Mouse (Mus musculus): ENCODE results near the gene Tspoap1. TPM values are rescaled to one million over a fixed set of nuclear protein-coding genes. Genes with fewer than 3 reads are reported as not detected.

The Tspoap1 gene
- polyA plus RNA-seq, 1 experiment from 2014 or later: 47.4 TPM

DNA sequence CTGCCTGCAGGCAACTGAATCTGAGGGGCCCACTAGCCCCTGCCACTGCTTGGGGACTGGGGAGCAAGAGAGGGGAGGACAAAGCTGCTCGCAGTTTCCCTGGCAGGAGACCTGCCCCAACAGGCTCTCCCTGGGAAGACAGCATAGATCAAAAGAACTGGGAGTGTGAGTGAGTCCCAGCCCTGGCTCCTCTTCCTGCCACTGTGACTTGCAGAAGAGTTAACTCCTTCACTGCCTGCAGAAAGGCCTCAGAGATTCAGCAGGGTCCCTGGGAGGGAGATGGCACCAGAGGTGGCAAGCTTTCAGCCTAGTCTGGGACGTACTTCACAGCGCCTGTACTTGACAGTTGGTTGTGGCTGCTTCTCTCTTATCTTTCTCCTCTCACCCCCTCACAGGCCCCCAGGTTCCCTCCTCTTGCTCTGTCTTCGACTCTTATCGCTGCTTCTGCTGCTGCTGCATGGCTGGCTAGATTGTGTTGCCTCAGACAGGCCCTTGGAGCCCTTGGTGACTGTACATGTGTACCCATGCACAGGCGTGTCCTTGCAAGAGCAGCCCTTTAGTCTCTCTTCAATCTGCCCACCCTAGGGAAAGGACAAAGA lies 34.3 kb upstream of the Tspoap1 start:
- H3K27ac ChIP-seq (ENCODE audit: low read length): no peak overlapping the region

DNA sequence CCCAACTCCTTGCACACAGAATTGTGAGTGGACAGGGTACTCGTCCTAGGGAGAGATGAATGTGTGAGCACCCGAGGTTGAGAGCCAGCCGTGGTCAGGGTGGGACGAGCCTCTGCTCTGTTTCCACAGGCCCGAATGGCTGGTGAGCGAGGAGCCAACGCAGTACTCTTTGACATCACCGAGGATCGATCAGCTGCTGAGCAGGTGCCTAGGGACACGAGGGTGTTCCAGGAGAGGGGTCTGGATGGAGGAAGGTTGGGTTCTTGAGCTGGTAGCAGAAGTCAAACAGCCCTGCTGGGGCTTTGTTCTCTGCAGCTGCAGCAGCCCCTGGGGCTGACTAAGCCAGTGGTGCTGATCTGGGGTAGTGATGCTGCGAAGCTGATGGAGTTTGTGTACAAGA lies 33.3 kb upstream of the Tspoap1 start:
- Histone ChIP-seq H3K9ac (replicated peaks; ENCODE audit: low read depth, low read length) (no peak overlapping the region), H3K9me3 (ENCODE audit: control insufficient read depth, low read length) (no peaks in the 10 kb centered on the region), H3K36me3 (ENCODE audit: control insufficient read depth, insufficient read depth) (no peaks in the 10 kb centered on the region), H3K4me3 (replicated peaks; ENCODE audit: low read length) (no peak overlapping the region), H3K4me2 (ENCODE audit: low read length) (no peak overlapping the region), H3K27ac (ENCODE audit: low read length) (no peak overlapping the region), H3K27me3 (replicated peaks; ENCODE audit: control insufficient read depth, insufficient read depth, low read length) (no peaks in the 10 kb centered on the region), H3K4me1 (replicated peaks; ENCODE audit: control insufficient read depth, insufficient read depth, low read length) (no peaks in the 10 kb centered on the region)
- ATAC-seq: no peak
- 54% methylated on average over 11 of the region's 11 CpGs for WGBS

More for the DNA sequence above, 34.3 kb upstream of the Tspoap1 start:
- no peak for ATAC-seq
- Histone ChIP-seq H3K4me2 (ENCODE audit: low read length) (no peak overlapping the region), H3K9ac (replicated peaks; ENCODE audit: low read depth, low read length) (no peak overlapping the region), H3K36me3 (ENCODE audit: control insufficient read depth, insufficient read depth) (no peaks in the 10 kb centered on the region), H3K4me3 (replicated peaks; ENCODE audit: low read length) (no peak overlapping the region), H3K9me3 (ENCODE audit: control insufficient read depth, low read length) (no peaks in the 10 kb centered on the region), H3K4me1 (replicated peaks; ENCODE audit: control insufficient read depth, insufficient read depth, low read length) (no peaks in the 10 kb centered on the region), H3K27me3 (replicated peaks; ENCODE audit: control insufficient read depth, insufficient read depth, low read length) (no peaks in the 10 kb centered on the region)
- WGBS: 29% methylated on average over 6 of the region's 6 CpGs

DNA sequence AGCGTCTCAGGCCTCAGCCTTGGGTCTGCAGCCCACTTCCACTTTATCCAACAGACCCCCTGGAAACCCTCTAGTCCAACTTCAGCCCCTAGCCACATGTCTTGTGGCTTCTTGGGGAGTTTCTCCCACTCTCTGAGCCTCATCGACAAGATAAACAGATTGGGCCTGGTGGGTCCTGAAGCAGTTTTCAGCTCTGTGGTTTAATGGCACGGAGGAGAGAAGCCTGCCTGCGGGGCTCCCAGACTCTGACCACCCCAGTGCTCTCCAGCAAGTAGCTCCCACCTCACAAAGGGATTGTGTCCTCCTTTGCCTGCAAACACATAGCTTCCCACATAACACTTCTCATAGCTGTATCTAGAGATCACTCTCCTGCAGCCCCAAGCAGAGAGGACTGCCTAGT lies 32.9 kb upstream of the Tspoap1 start:
- H3K9me3 ChIP-seq (ENCODE audit: control insufficient read depth, low read length): no peaks in the 10 kb centered on the region
- no peak overlapping the region for H3K4me3 ChIP-seq (replicated peaks; ENCODE audit: low read length)
- no peak overlapping the region for H3K4me2 ChIP-seq (ENCODE audit: low read length)
- no peak overlapping the region for H3K27ac ChIP-seq (ENCODE audit: low read length)
- H3K36me3 ChIP-seq (ENCODE audit: control insufficient read depth, insufficient read depth): no peaks in the 10 kb centered on the region
- H3K27me3 ChIP-seq (replicated peaks; ENCODE audit: control insufficient read depth, insufficient read depth, low read length): no peaks in the 10 kb centered on the region
- WGBS: 78% methylated on average over 4 of the region's 4 CpGs
- no peak for ATAC-seq
- H3K4me1 ChIP-seq (replicated peaks; ENCODE audit: control insufficient read depth, insufficient read depth, low read length): no peaks in the 10 kb centered on the region
- H3K9ac ChIP-seq (replicated peaks; ENCODE audit: low read depth, low read length): no peak overlapping the region

DNA sequence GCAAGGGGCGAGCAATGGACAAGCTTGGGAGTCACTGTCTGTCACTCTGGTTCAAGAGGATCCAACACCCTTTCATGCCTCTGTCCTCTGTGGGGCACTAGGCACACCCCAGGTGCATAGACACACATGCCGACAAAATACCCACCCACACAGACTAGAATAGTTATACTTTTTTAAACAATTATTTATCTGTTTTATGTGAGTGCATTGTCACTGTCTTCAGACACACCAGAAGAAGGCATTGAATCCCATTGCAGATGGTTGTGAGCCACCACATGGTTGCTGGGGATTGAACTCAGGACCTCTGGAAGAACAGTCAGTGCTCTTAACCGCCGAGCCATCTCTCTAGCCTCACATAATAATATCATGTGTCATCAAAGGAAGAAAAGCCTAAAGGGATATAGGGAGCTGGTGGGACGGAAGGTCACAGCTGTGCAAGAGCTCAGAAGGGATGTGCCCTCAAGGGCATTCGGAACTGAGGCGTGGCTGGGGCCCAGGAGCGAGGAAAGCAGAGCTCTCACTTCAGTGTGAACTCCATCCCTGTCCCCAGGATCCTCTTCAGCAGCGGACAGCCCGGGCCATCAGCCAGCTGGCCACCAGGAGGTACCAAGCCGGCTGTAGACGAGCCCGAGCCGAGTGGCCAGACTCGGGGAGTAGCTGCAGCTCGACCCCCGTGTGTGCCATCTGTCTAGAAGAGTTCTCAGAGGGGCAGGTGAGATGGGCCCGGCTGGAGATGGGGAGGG lies 31.3 kb upstream of the Tspoap1 start:
- no peak overlapping the region for H3K27ac ChIP-seq (ENCODE audit: low read length)
- no peaks in the 10 kb centered on the region for H3K36me3 ChIP-seq (ENCODE audit: control insufficient read depth, insufficient read depth)
- no peak overlapping the region for H3K4me2 ChIP-seq (ENCODE audit: low read length)
- no peaks in the 10 kb centered on the region for H3K9me3 ChIP-seq (ENCODE audit: control insufficient read depth, low read length)
- peaks cover 5% of the 10 kb centered on the region; the same call in 1 of the 2 replicates for H3K4me1 ChIP-seq (replicated peaks; ENCODE audit: control insufficient read depth, insufficient read depth, low read length)
- 80% methylated on average over 18 of the region's 18 CpGs for WGBS
- no peak overlapping the region for H3K9ac ChIP-seq (replicated peaks; ENCODE audit: low read depth, low read length)
- no peaks in the 10 kb centered on the region for H3K27me3 ChIP-seq (replicated peaks; ENCODE audit: control insufficient read depth, insufficient read depth, low read length)
- no peak overlapping the region for H3K4me3 ChIP-seq (replicated peaks; ENCODE audit: low read length)
- ATAC-seq: no peak

DNA sequence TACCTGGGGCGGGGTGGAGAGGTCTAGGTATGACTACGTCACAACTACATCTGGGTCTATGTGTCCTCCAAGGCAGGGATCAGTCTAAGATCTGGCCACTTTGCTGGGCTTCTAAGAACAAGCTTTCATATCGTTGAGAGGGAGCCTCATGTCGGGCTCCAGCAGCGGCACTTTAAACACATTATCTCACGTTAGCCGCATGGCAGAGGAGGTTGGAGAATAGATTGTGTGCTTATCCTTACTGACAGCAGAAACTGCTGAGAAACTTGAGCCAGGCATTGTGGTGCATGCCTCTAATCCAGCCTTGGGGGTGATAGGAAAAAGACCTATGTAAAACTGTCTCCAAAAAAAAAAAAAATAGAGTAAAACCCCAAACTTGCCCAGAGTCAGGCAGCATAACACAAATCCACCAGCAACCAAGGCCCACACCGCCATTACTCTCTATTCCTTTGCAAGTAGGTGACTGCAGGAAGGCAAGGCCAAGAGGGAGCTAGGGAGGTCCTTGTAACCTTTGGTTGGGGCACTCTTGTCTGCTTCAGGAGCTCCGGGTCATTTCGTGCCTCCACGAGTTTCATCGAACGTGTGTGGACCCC lies 30.7 kb upstream of the Tspoap1 start:
- 91% methylated on average over 13 of the region's 13 CpGs for WGBS
- Histone ChIP-seq H3K4me1 (replicated peaks; ENCODE audit: control insufficient read depth, insufficient read depth, low read length) (peaks cover 5% of the 10 kb centered on the region; the same call in 1 of the 2 replicates), H3K4me3 (replicated peaks; ENCODE audit: low read length) (no peak overlapping the region), H3K9ac (replicated peaks; ENCODE audit: low read depth, low read length) (no peak overlapping the region), H3K36me3 (ENCODE audit: control insufficient read depth, insufficient read depth) (no peaks in the 10 kb centered on the region), H3K9me3 (ENCODE audit: control insufficient read depth, low read length) (no peaks in the 10 kb centered on the region), H3K27me3 (replicated peaks; ENCODE audit: control insufficient read depth, insufficient read depth, low read length) (no peaks in the 10 kb centered on the region), H3K4me2 (ENCODE audit: low read length) (no peak overlapping the region), H3K27ac (ENCODE audit: low read length) (no peak overlapping the region)
- ATAC-seq: no peak

DNA sequence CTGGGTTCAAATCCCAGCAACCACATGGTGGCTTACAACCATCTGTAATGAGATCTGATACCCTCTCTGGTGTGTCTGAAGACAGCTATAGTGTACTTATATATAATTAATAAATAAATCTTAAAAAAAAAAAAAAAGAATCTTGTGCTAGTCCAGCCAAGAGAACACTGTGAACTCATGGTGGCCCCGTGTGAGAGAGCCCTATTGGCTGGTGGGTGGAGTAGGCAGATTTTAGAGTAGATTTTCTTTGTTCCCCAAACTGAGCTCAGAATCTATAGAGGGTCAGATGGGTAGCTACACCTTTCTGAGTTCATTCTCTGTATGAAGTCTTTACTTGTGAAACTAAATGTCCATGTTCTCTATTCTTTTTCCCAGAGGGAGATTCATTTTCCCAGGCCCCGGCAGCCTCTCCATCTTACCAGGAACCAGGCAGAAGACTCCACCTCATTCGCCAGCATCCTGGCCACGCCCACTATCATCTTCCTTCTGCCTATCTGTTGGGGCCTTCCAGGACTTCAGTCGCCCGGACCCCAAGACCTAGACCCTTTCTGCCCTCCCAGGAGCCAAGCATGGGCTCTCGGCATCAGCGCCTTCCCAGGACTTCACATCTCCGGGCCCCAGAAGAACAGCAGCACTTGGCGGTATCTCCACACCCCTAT lies 29.6 kb upstream of the Tspoap1 start:
- no peak for ATAC-seq
- no peak overlapping the region for H3K4me2 ChIP-seq (ENCODE audit: low read length)
- WGBS: 78% methylated on average over 10 of the region's 10 CpGs
- peaks cover 5% of the 10 kb centered on the region; the same call in 1 of the 2 replicates for H3K4me1 ChIP-seq (replicated peaks; ENCODE audit: control insufficient read depth, insufficient read depth, low read length)
- H3K4me3 ChIP-seq (replicated peaks; ENCODE audit: low read length): no peak overlapping the region
- H3K27me3 ChIP-seq (replicated peaks; ENCODE audit: control insufficient read depth, insufficient read depth, low read length): no peaks in the 10 kb centered on the region
- no peaks in the 10 kb centered on the region for H3K36me3 ChIP-seq (ENCODE audit: control insufficient read depth, insufficient read depth)
- H3K9me3 ChIP-seq (ENCODE audit: control insufficient read depth, low read length): no peaks in the 10 kb centered on the region
- H3K27ac ChIP-seq (ENCODE audit: low read length): no peak overlapping the region
- H3K9ac ChIP-seq (replicated peaks; ENCODE audit: low read depth, low read length): no peak overlapping the region

DNA sequence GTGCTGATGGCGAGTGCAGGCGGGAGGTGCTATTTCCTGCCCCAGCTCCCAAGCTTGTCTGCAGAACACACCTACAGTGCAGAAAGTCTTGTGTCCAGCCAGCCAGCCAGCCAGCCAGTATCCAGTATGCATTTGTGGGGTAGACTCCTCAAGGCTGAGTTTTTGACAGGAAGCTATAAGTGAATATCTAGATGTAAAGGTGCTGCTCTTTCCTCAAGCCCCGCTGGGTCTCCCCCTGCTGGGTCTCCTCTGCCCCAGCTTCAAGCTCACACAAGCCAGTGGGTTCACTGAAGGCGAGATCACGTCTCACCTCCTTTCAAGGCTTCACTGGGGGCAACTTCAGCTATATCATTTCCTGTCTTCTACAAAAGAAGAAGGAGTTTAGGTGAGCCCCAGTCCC lies 26.0 kb upstream of the Tspoap1 start:
- Histone ChIP-seq H3K27me3 (replicated peaks; ENCODE audit: control insufficient read depth, insufficient read depth, low read length) (no peaks in the 10 kb centered on the region), H3K36me3 (ENCODE audit: control insufficient read depth, insufficient read depth) (no peaks in the 10 kb centered on the region), H3K4me3 (replicated peaks; ENCODE audit: low read length) (no peak overlapping the region), H3K9ac (replicated peaks; ENCODE audit: low read depth, low read length) (no peak overlapping the region), H3K4me2 (ENCODE audit: low read length) (no peak overlapping the region; the same call in 1 of the 2 replicates), H3K27ac (ENCODE audit: low read length) (no peak overlapping the region), H3K4me1 (replicated peaks; ENCODE audit: control insufficient read depth, insufficient read depth, low read length) (peaks cover 18% of the 10 kb centered on the region), H3K9me3 (ENCODE audit: control insufficient read depth, low read length) (no peaks in the 10 kb centered on the region)
- 53% methylated on average over 5 of the region's 5 CpGs for WGBS
- no peak for ATAC-seq

DNA sequence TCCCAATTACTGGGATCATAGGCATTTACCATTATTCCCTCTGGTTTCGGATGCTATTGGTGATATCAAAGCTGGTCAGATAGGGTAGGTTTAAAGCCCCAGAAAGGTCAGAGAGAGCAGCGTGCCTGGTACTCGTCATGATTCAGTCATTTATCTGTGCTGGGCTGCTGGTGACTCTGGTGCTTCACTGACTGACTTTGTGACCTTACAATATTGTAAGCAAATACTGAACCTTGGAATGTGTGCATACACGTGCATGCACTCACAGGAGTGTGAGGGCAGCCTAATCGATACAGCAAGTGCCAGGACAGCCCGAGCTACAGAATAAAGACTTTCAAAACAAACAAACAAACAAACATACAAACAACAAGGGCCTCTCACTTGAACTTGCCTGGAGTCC lies 24.6 kb upstream of the Tspoap1 start:
- 85% methylated on average over 6 of the region's 6 CpGs for WGBS
- Histone ChIP-seq H3K27me3 (replicated peaks; ENCODE audit: control insufficient read depth, insufficient read depth, low read length) (no peaks in the 10 kb centered on the region), H3K4me3 (replicated peaks; ENCODE audit: low read length) (no peak overlapping the region), H3K36me3 (ENCODE audit: control insufficient read depth, insufficient read depth) (no peaks in the 10 kb centered on the region), H3K27ac (ENCODE audit: low read length) (no peak overlapping the region), H3K4me1 (replicated peaks; ENCODE audit: control insufficient read depth, insufficient read depth, low read length) (peaks cover 18% of the 10 kb centered on the region), H3K9ac (replicated peaks; ENCODE audit: low read depth, low read length) (no peak overlapping the region), H3K9me3 (ENCODE audit: control insufficient read depth, low read length) (no peaks in the 10 kb centered on the region), H3K4me2 (ENCODE audit: low read length) (no peak overlapping the region)
- ATAC-seq: no peak

DNA sequence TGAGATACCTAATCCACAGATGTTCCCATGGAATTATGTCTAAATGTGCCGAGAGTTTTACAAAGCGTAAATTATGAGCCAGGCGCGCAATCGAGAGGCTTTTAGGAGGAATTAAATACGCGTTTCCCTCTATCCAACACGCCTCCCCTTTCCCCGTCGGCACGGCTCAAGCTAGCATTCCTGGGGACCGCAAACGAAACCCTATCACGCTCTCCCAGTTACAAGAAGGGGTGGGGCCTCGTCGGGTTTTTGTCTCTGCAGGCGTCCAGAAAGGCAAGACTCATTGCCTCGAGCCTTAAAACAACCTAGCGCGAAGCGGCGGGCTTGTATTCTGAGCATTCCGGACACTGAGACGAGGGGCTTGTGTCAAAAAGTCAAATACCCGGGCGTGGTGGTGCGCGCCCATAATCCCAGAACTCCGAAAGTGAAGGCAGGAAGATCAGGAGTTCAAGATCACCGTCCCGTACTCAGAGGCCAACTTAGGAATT lies 23.6 kb upstream of the Tspoap1 start:
- no peaks in the 10 kb centered on the region for H3K36me3 ChIP-seq (ENCODE audit: control insufficient read depth, insufficient read depth)
- WGBS: under 1% methylated on average over 31 of the region's 31 CpGs
- H3K4me2 ChIP-seq (ENCODE audit: low read length): peak overlapping the region; percentile 78
- peaks cover 18% of the 10 kb centered on the region for H3K4me1 ChIP-seq (replicated peaks; ENCODE audit: control insufficient read depth, insufficient read depth, low read length)
- peak overlapping the region; percentile 78 for H3K27ac ChIP-seq (ENCODE audit: low read length)
- H3K9ac ChIP-seq (replicated peaks; ENCODE audit: low read depth, low read length): peak overlapping the region; percentile 64
- peak overlapping the region; percentile 88 for H3K4me3 ChIP-seq (replicated peaks; ENCODE audit: low read length)
- H3K27me3 ChIP-seq (replicated peaks; ENCODE audit: control insufficient read depth, insufficient read depth, low read length): no peaks in the 10 kb centered on the region
- ATAC-seq: peak; percentile 81
- no peaks in the 10 kb centered on the region for H3K9me3 ChIP-seq (ENCODE audit: control insufficient read depth, low read length)

Data from forebrain, embryonic 16.5 days (tissue).